Mouse (Mus musculus): Measurements from ENCODE around the gene Unc5c. TPM values are rescaled to one million over a fixed set of nuclear protein-coding genes. Genes with fewer than 3 reads are reported as not detected.

Unc5c gene
- polyA plus RNA-seq, 2 experiments, result 11.9 to 12.5 TPM

- no peak for TF ChIP-seq POLR2A (IDR thresholded peaks at IDR 0.05; ENCODE audit: borderline replicate concordance, extremely low read depth, insufficient read depth, insufficient read length)
- no peak overlapping the region for H3K9ac ChIP-seq (ENCODE audit: low read depth, low read length, severe bottlenecking)
- no peak overlapping the region for H3K27ac ChIP-seq (replicated peaks; ENCODE audit: low read depth, low read length)
- H3K9me3 ChIP-seq (ENCODE audit: control insufficient read depth, low read length), result no peaks in the 10 kb centered on the region
- H3K27me3 ChIP-seq (ENCODE audit: control insufficient read depth, insufficient read depth, low read length), result no peaks in the 10 kb centered on the region
- no peaks in the 10 kb centered on the region for H3K4me1 ChIP-seq (ENCODE audit: control insufficient read depth, insufficient read depth, low read length)
- no peak for DNase-seq (ENCODE audit: low spot score)
- H3K4me3 ChIP-seq (replicated peaks; ENCODE audit: low read length), result no peak overlapping the region
- no peak for ATAC-seq (ENCODE audit: low FRiP score, low read depth)
- no peak overlapping the region for H3K4me2 ChIP-seq (replicated peaks; ENCODE audit: low read depth, low read length, severe bottlenecking)
- H3K36me3 ChIP-seq (ENCODE audit: control insufficient read depth, insufficient read depth, low read length), result no peaks in the 10 kb centered on the region
- WGBS, result 87% methylated on average over 1 of the region's 1 CpGs
Measured at GRCm38 (mm10) chr3:141637900-141638299, 172.9 kb downstream of the Unc5c start.

- WGBS, result 68% methylated on average over 5 of the region's 5 CpGs
- no peak overlapping the region for H3K27ac ChIP-seq (replicated peaks; ENCODE audit: low read depth, low read length)
- no peaks in the 10 kb centered on the region for H3K9me3 ChIP-seq (ENCODE audit: control insufficient read depth, low read length)
- H3K9ac ChIP-seq (ENCODE audit: low read depth, low read length, severe bottlenecking), result no peak overlapping the region
- DNase-seq (ENCODE audit: low spot score), result no peak
- no peaks in the 10 kb centered on the region for H3K36me3 ChIP-seq (ENCODE audit: control insufficient read depth, insufficient read depth, low read length)
- no peaks in the 10 kb centered on the region; the same call in 1 of the 2 replicates for H3K4me1 ChIP-seq (ENCODE audit: control insufficient read depth, insufficient read depth, low read length)
- no peak for TF ChIP-seq POLR2A (IDR thresholded peaks at IDR 0.05; ENCODE audit: borderline replicate concordance, extremely low read depth, insufficient read depth, insufficient read length)
- H3K4me2 ChIP-seq (replicated peaks; ENCODE audit: low read depth, low read length, severe bottlenecking), result no peak overlapping the region
- no peaks in the 10 kb centered on the region for H3K27me3 ChIP-seq (ENCODE audit: control insufficient read depth, insufficient read depth, low read length)
- no peak overlapping the region for H3K4me3 ChIP-seq (replicated peaks; ENCODE audit: low read length)
- no peak for ATAC-seq (ENCODE audit: low FRiP score, low read depth)
Measured at GRCm38 (mm10) chr3:141644264-141644663, 179.2 kb downstream of the Unc5c start.

GRCm38 (mm10) chr3:141646588-141646987 is 181.6 kb downstream of the Unc5c start:
- Histone ChIP-seq H3K4me2 (replicated peaks; ENCODE audit: low read depth, low read length, severe bottlenecking) (no peak overlapping the region), H3K4me1 (ENCODE audit: control insufficient read depth, insufficient read depth, low read length) (no peaks in the 10 kb centered on the region; the same call in 1 of the 2 replicates), H3K9ac (ENCODE audit: low read depth, low read length, severe bottlenecking) (no peak overlapping the region), H3K27me3 (ENCODE audit: control insufficient read depth, insufficient read depth, low read length) (no peaks in the 10 kb centered on the region), H3K27ac (replicated peaks; ENCODE audit: low read depth, low read length) (no peak overlapping the region), H3K4me3 (replicated peaks; ENCODE audit: low read length) (no peak overlapping the region), H3K36me3 (ENCODE audit: control insufficient read depth, insufficient read depth, low read length) (no peaks in the 10 kb centered on the region), H3K9me3 (ENCODE audit: control insufficient read depth, low read length) (no peaks in the 10 kb centered on the region)
- WGBS, result 85% methylated on average over 2 of the region's 2 CpGs
- DNase-seq (ENCODE audit: low spot score), result no peak
- no peak for ATAC-seq (ENCODE audit: low FRiP score, low read depth)
- TF ChIP-seq POLR2A (IDR thresholded peaks at IDR 0.05; ENCODE audit: borderline replicate concordance, extremely low read depth, insufficient read depth, insufficient read length), result no peak

GRCm38 (mm10) chr3:141650658-141651057 is 185.6 kb downstream of the Unc5c start:
- DNase-seq (ENCODE audit: low spot score), result no peak
- H3K9ac ChIP-seq (ENCODE audit: low read depth, low read length, severe bottlenecking), result no peak overlapping the region
- no peaks in the 10 kb centered on the region for H3K9me3 ChIP-seq (ENCODE audit: control insufficient read depth, low read length)
- no peaks in the 10 kb centered on the region for H3K27me3 ChIP-seq (ENCODE audit: control insufficient read depth, insufficient read depth, low read length)
- H3K4me3 ChIP-seq (replicated peaks; ENCODE audit: low read length), result no peak overlapping the region
- no peaks in the 10 kb centered on the region; the same call in 1 of the 2 replicates for H3K4me1 ChIP-seq (ENCODE audit: control insufficient read depth, insufficient read depth, low read length)
- no peak for ATAC-seq (ENCODE audit: low FRiP score, low read depth)
- H3K4me2 ChIP-seq (replicated peaks; ENCODE audit: low read depth, low read length, severe bottlenecking), result no peak overlapping the region
- H3K27ac ChIP-seq (replicated peaks; ENCODE audit: low read depth, low read length), result no peak overlapping the region
- WGBS, result 71% methylated on average over 3 of the region's 3 CpGs
- H3K36me3 ChIP-seq (ENCODE audit: control insufficient read depth, insufficient read depth, low read length), result no peaks in the 10 kb centered on the region
- TF ChIP-seq POLR2A (IDR thresholded peaks at IDR 0.05; ENCODE audit: borderline replicate concordance, extremely low read depth, insufficient read depth, insufficient read length), result no peak

GRCm38 (mm10) chr3:141653915-141654314 is 188.9 kb downstream of the Unc5c start:
- 89% methylated on average over 1 of the region's 1 CpGs for WGBS
- H3K9ac ChIP-seq (ENCODE audit: low read depth, low read length, severe bottlenecking), result no peak overlapping the region
- ATAC-seq (ENCODE audit: low FRiP score, low read depth) (no peak), DNase-seq (ENCODE audit: low spot score) (no peak)
- H3K4me3 ChIP-seq (replicated peaks; ENCODE audit: low read length), result no peak overlapping the region
- no peaks in the 10 kb centered on the region for H3K9me3 ChIP-seq (ENCODE audit: control insufficient read depth, low read length)
- H3K27ac ChIP-seq (replicated peaks; ENCODE audit: low read depth, low read length), result no peak overlapping the region
- H3K4me1 ChIP-seq (ENCODE audit: control insufficient read depth, insufficient read depth, low read length), result peaks cover 1% of the 10 kb centered on the region; the same call in 1 of the 2 replicates
- no peaks in the 10 kb centered on the region for H3K27me3 ChIP-seq (ENCODE audit: control insufficient read depth, insufficient read depth, low read length)
- H3K4me2 ChIP-seq (replicated peaks; ENCODE audit: low read depth, low read length, severe bottlenecking), result no peak overlapping the region
- TF ChIP-seq POLR2A (IDR thresholded peaks at IDR 0.05; ENCODE audit: borderline replicate concordance, extremely low read depth, insufficient read depth, insufficient read length), result no peak
- no peaks in the 10 kb centered on the region for H3K36me3 ChIP-seq (ENCODE audit: control insufficient read depth, insufficient read depth, low read length)
